8 mouse cellular contexts compared by ENCODE assay signal in the genomic region with DNA sequence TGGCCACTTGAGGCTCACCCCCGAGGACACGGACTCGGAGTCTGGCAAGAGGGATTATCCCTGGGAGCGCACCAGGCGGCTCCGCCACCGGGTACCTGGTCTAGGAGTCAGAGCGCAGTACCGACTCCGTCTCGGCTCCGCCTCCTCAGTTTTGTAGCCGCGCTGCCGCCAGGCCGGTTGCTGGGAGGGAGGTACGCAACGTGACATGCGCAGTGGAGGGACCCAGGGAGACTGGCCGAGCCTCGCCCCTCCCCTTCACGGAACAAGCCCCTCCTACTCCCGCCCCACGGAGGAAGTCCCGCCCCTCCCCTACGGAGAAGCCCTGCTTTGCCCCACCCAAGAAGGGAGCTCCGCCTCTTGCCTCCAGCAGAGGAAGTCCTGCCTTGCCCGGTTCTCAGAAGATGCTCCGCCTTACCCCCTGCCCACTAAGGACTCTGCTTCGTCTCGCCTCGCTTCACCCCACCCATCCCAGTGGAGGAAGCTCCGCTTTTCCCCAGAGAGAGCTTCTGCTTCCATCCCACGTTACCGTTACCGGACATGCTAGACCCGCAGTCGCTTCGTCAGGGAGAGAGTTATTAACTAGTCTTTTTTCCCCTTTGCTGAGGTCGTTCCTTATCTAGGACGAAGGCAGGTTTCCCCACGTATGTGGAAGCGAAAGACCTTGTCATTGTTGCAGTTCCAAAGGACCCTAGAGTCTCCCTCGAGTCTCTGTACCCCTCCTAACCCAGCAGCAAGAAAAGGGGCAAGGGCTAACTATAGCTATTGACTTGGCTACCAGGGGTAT. TPM values are rescaled to one million over a fixed set of nuclear protein-coding genes. Genes with fewer than 3 reads are reported as not detected.
DNase-seq lines count a peak whose midpoint lies in the region; ATAC-seq and TF ChIP-seq lines count a peak whose summit lies in the region.

No protein-coding gene starts in this region.

- peak overlapping the region; percentile 41 for H3K4me3 ChIP-seq in cortical plate, adult 2 months (ENCODE audit: insufficient read depth, low read length)

- peak overlapping the region; percentile 7; the same call in 1 of the 2 replicates for H3K27ac ChIP-seq in cortical plate, adult 2 months (ENCODE audit: insufficient read depth, low read length)

- peak; percentile 90 for ATAC-seq in activated CD4-positive, CD25-positive, alpha-beta regulatory T cell, adult 4 months
- ATAC-seq in megakaryocyte progenitor cell, adult 5-6 weeks (replicated peaks; ENCODE audit: poor library complexity), result peak; percentile 88

- no peak for TF ChIP-seq CTCF in cortical plate, adult 2 months (IDR thresholded peaks at IDR 0.05; ENCODE audit: extremely low read depth, insufficient read depth, low read length)

- no peaks in the 10 kb centered on the region for H3K4me1 ChIP-seq in cortical plate, adult 2 months (ENCODE audit: control insufficient read depth, insufficient read depth, low read length)

- peak; percentile 90 to 94 for DNase-seq in gastrocnemius, adult 8-10 months (ENCODE audit: low spot score in 2 of 2)
- DNase-seq in induced T-regulatory cell, adult 2 months (ENCODE audit: low read depth), result peak; percentile 99
- peak; percentile 88 to 95 for DNase-seq in left cerebral cortex, adult 9 months (ENCODE audit: low spot score in 2 of 2)
- DNase-seq in right cerebral cortex, postnatal 14 days, result peak; percentile 95
- peak; percentile 91 to 97 for DNase-seq in urinary bladder, postnatal 36 days (ENCODE audit: low spot score in 2 of 2)

- peak; percentile 90 for TF ChIP-seq POLR2A in cortical plate, adult 2 months (IDR thresholded peaks at IDR 0.05; ENCODE audit: extremely low read depth, insufficient read depth, low read length)

RNA-seq across cellular contexts. Expression of a gene that starts 8.4 kb away (rescaled TPM):
- 10 to 100 TPM; 30.1 to 33.5 TPM for polyA plus RNA-seq in activated CD4-positive, CD25-positive, alpha-beta regulatory T cell, adult 4 months (2017; shearing (Covaris generic))
- 51.9 and 55.2 TPM in 2 replicates for polyA plus RNA-seq in cortical plate, adult 2 months (2012; rRNA removed)
- 10 to 100 TPM; 11.1 to 14.7 (median 12.6) TPM for total RNA-seq in gastrocnemius, adult 8-10 months (2022)
- total RNA-seq in megakaryocyte progenitor cell, adult 5-6 weeks (2015), result 27.0 and 31.6 TPM in 2 replicates
- 20.1 and 21.7 TPM in 2 replicates for total RNA-seq in megakaryocyte progenitor cell, adult 5-6 weeks (2017)

RNA-seq across cellular contexts. Expression of a gene that starts 22.6 kb away (rescaled TPM):
- 10 to 100 TPM; 65.0 to 74.5 TPM for polyA plus RNA-seq in activated CD4-positive, CD25-positive, alpha-beta regulatory T cell, adult 4 months (2017; shearing (Covaris generic))
- 68.3 and 83.3 TPM in 2 replicates for polyA plus RNA-seq in cortical plate, adult 2 months (2012; rRNA removed)
- total RNA-seq in gastrocnemius, adult 8-10 months (2022), result 10 to 100 TPM; 59.2 to 76.2 (median 65.5) TPM
- 41.7 and 51.3 TPM in 2 replicates for total RNA-seq in megakaryocyte progenitor cell, adult 5-6 weeks (2015)
- 138 and 195 TPM in 2 replicates for total RNA-seq in megakaryocyte progenitor cell, adult 5-6 weeks (2017)

RNA-seq across cellular contexts. Expression of a gene that starts 23.2 kb away (rescaled TPM):
- 10 to 100 TPM; 59.1 to 71.5 TPM for polyA plus RNA-seq in activated CD4-positive, CD25-positive, alpha-beta regulatory T cell, adult 4 months (2017; shearing (Covaris generic))
- 41.6 and 43.7 TPM in 2 replicates for polyA plus RNA-seq in cortical plate, adult 2 months (2012; rRNA removed)
- 10 to 100 TPM; 22.8 to 26.9 (median 24.4) TPM for total RNA-seq in gastrocnemius, adult 8-10 months (2022)
- 39.8 and 47.9 TPM in 2 replicates for total RNA-seq in megakaryocyte progenitor cell, adult 5-6 weeks (2015)
- total RNA-seq in megakaryocyte progenitor cell, adult 5-6 weeks (2017), result 68.8 and 101 TPM in 2 replicates

RNA-seq across cellular contexts. Expression of a gene that starts 32.9 kb away (rescaled TPM):
- 100 to 1,000 TPM; 633 to 743 TPM for polyA plus RNA-seq in activated CD4-positive, CD25-positive, alpha-beta regulatory T cell, adult 4 months (2017; shearing (Covaris generic))
- polyA plus RNA-seq in cortical plate, adult 2 months (2012; rRNA removed), result 86.0 and 102 TPM in 2 replicates
- total RNA-seq in gastrocnemius, adult 8-10 months (2022), result 1 to 10 TPM; 2.2 to 2.8 (median 2.4) TPM
- total RNA-seq in megakaryocyte progenitor cell, adult 5-6 weeks (2015), result 169 and 172 TPM in 2 replicates
- total RNA-seq in megakaryocyte progenitor cell, adult 5-6 weeks (2017), result 37.4 and 40.8 TPM in 2 replicates

RNA-seq across cellular contexts. Expression of a gene that starts 32.9 kb away (rescaled TPM):
- not detected for polyA plus RNA-seq in activated CD4-positive, CD25-positive, alpha-beta regulatory T cell, adult 4 months (2017; shearing (Covaris generic))
- not detected in 2 replicates for polyA plus RNA-seq in cortical plate, adult 2 months (2012; rRNA removed)
- not detected for total RNA-seq in gastrocnemius, adult 8-10 months (2022)
- total RNA-seq in megakaryocyte progenitor cell, adult 5-6 weeks (2015), result 2.6 and 4.4 TPM in 2 replicates
- not detected in 2 replicates for total RNA-seq in megakaryocyte progenitor cell, adult 5-6 weeks (2017)

Comparison
In these comparisons a context has a peak if more than half of its experiments do, and no peak if none do; other contexts are left out.
1. Peak in every context shown above with its lines: DNase-seq, ATAC-seq, H3K4me3 ChIP-seq and H3K27ac ChIP-seq.